Mouse (Mus musculus) lung, postnatal 0 days (tissue): ENCODE measurements at regions not wholly inside any gene's neighbourhood (a gene's known extent, or its start where the extent isn't known, plus 50 kb on each side); places are given as distances from the start of the nearest gene placed in this dataset.

ENCODE experiments used
- ATAC-seq: fragments of 200-750 bp; cut with Nextera tagmentation; 2 replicates; pipeline ENCODE4 v1.8.0; 2017; ENCODE audit warnings: moderate library complexity
- DNase-seq: peaks from one replicate; pipeline ENCODE4 v3.0.0-alpha.2; 2016; ENCODE audit warnings: low spot score
- H3K27ac ChIP-seq: fragments of 300-500 bp; sonication (generic); 2 replicates; pipeline ENCODE4 v1.5.1; 2014; ENCODE audit warnings: antibody characterized with exemption, mild to moderate bottlenecking, low read length, mixed read lengths
- H3K27me3 ChIP-seq: fragments of 300-500 bp; sonication (generic); replicated peaks from 2 replicates; pipeline ENCODE4 v1.6.1; 2014; ENCODE audit warnings: low read length, mixed read lengths; ENCODE audit not compliant: insufficient read depth
- H3K36me3 ChIP-seq: fragments of 300-500 bp; sonication (generic); 2 replicates; pipeline ENCODE4 v1.6.1; 2014; ENCODE audit warnings: low read length, mixed read lengths; ENCODE audit not compliant: insufficient read depth
- H3K4me1 ChIP-seq: fragments of 300-500 bp; sonication (generic); 2 replicates; pipeline ENCODE4 v1.6.1; 2014; ENCODE audit warnings: antibody characterized with exemption, low read depth, low read length, mixed read lengths; ENCODE audit not compliant: insufficient read depth
- H3K4me2 ChIP-seq: fragments of 300-500 bp; sonication (generic); replicated peaks from 2 replicates; pipeline ENCODE4 v1.6.1; 2014; ENCODE audit warnings: low read depth, mild to moderate bottlenecking, low read length, moderate library complexity, mixed read lengths
- H3K4me3 ChIP-seq: fragments of 300-500 bp; sonication (generic); 2 replicates; pipeline ENCODE4 v1.5.1; 2014; ENCODE audit warnings: low read depth, low read length
- H3K9ac ChIP-seq: fragments of 300-500 bp; sonication (generic); replicated peaks from 2 replicates; pipeline ENCODE4 v1.6.1; 2014; ENCODE audit warnings: low read depth, mild to moderate bottlenecking
- H3K9me3 ChIP-seq: fragments of 300-500 bp; sonication (generic); 2 replicates; pipeline ENCODE4 v1.6.1; 2016; ENCODE audit warnings: low read length, mixed read lengths
- CTCF ChIP-seq: IDR thresholded peaks from 2 replicates; pipeline ENCODE4 v1.5.1; 2016; ENCODE audit warnings: antibody characterized with exemption, mild to moderate bottlenecking
- EP300 ChIP-seq: IDR thresholded peaks from 2 replicates; pipeline ENCODE4 v1.6.1; 2016; ENCODE audit warnings: antibody characterized with exemption, mild to moderate bottlenecking, control low read depth
- WGBS: fragments of 180-500 bp; shearing (Covaris S2); extraction: QIAGEN DNeasy Blood & Tissue Kit; methylation state at CpG from one replicate; pipeline ENCODE4 v1.1.7; 2014; 5-methylcytosine and 5-hydroxymethylcytosine counted together

DNA sequence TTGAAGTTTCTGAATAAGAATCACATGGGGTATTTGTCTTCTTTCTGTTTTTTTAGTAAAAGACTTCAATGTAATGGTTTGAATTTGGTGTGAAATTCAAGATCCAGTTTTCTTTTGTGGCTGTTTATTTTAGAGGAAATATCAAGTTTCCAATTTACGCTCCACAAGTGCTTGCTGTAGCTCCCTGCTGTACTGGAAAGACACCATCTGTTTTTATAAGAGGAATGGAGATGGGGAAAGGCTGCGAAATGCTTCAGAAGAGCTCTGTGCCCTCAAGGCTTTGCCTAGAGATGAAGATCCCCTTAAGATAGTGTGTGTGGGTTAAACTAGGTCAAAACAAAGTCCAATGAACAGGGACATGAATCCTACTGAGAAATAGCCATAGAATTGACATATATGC, 618.5 kb upstream of the Klf6 start:
- Histone ChIP-seq H3K27me3 (no peaks in the 10 kb centered on the region), H3K4me2 (no peak overlapping the region), H3K9me3 (no peaks in the 10 kb centered on the region), H3K4me3 (no peak overlapping the region), H3K36me3 (no peaks in the 10 kb centered on the region), H3K4me1 (no peaks in the 10 kb centered on the region), H3K9ac (no peak overlapping the region), H3K27ac (no peak overlapping the region)
- TF ChIP-seq EP300 (no peak), CTCF (no peak)
- no peak for DNase-seq
- ATAC-seq, result no peak
- WGBS, result 68% methylated on average over 2 of the region's 2 CpGs

- Histone ChIP-seq H3K36me3 (no peaks in the 10 kb centered on the region), H3K9ac (no peak overlapping the region), H3K9me3 (no peaks in the 10 kb centered on the region), H3K27me3 (no peaks in the 10 kb centered on the region), H3K4me3 (no peak overlapping the region), H3K4me1 (no peaks in the 10 kb centered on the region), H3K27ac (no peak overlapping the region), H3K4me2 (no peak overlapping the region)
- peak; percentile 73 for ATAC-seq
- 0 out of 2 replicates have a peak, but pooled peaks have one; percentile 22 for TF ChIP-seq EP300
- TF ChIP-seq CTCF, result no peak
- WGBS, result 33% methylated on average over 3 of the region's 3 CpGs
- DNase-seq, result peak; percentile 72
These were observed 612.5 kb upstream of the Klf6 start for GRCm38 (mm10) chr13:5248671-5249391.

DNA sequence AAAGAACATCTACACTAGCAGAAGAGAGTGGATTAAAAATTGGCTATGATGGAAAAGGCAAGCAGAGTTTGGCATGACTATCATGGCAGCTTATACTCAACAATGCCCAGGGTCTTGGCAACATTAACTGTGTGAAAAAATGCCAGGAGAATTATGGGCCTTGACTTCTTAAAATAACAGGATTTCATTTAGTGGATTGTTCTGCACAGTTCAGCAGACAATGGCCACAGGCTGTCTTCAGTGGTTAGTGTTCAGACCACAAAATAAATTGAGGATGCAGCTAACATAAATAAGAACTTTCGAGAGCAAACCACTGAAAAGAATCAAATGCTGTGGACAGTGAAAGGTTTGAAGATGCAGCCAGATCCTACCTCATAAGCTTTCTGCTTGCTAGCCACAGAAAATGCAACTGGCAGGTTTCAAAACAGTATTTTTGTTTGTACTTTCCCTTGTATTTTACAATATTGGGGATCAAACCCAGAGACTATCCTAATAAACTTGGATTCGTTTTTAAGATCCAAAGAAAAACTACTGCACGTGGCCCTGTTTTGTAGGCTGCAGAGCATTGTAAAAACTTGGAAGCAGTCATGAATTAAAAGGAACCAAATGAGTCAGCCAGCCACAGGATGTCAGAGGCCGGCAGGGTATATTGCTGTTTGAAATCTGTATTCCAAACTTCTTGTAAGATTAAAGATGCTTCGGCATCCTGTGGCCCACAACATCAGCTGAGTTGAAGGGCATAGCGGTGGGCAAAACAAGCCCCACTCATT, 603.2 kb upstream of the Klf6 start:
- Histone ChIP-seq H3K36me3 (no peaks in the 10 kb centered on the region), H3K4me2 (no peak overlapping the region), H3K4me1 (no peaks in the 10 kb centered on the region), H3K9ac (no peak overlapping the region), H3K27me3 (no peaks in the 10 kb centered on the region), H3K4me3 (no peak overlapping the region), H3K27ac (no peak overlapping the region), H3K9me3 (no peaks in the 10 kb centered on the region)
- no peak for ATAC-seq
- 70% methylated on average over 6 of the region's 6 CpGs for WGBS
- DNase-seq, result no peak
- TF ChIP-seq EP300, result no peak
- no peak for TF ChIP-seq CTCF

- 79% methylated on average over 3 of the region's 3 CpGs for WGBS
- no peak for TF ChIP-seq EP300
- no peak for TF ChIP-seq CTCF
- ATAC-seq (no peak), DNase-seq (no peak)
- no peaks in the 10 kb centered on the region for H3K4me1 ChIP-seq
- no peak overlapping the region for H3K4me2 ChIP-seq
- no peak overlapping the region for H3K9ac ChIP-seq
- no peak overlapping the region for H3K4me3 ChIP-seq
- no peaks in the 10 kb centered on the region for H3K27me3 ChIP-seq
- H3K9me3 ChIP-seq, result no peaks in the 10 kb centered on the region
- H3K36me3 ChIP-seq, result no peaks in the 10 kb centered on the region
- H3K27ac ChIP-seq, result no peak overlapping the region
These were observed 601.5 kb upstream of the Klf6 start for GRCm38 (mm10) chr13:5259760-5260159.

GRCm38 (mm10) chr13:5272506-5273192, 588.6 kb upstream of the Klf6 start:
- Histone ChIP-seq H3K27me3 (no peaks in the 10 kb centered on the region), H3K9me3 (no peaks in the 10 kb centered on the region), H3K9ac (no peak overlapping the region), H3K27ac (no peak overlapping the region), H3K36me3 (no peaks in the 10 kb centered on the region), H3K4me3 (no peak overlapping the region), H3K4me2 (no peak overlapping the region), H3K4me1 (no peaks in the 10 kb centered on the region)
- TF ChIP-seq EP300 (no peak), CTCF (no peak)
- no peak for DNase-seq
- no peak for ATAC-seq
- 36% methylated on average over 1 of the region's 1 CpGs for WGBS

DNA sequence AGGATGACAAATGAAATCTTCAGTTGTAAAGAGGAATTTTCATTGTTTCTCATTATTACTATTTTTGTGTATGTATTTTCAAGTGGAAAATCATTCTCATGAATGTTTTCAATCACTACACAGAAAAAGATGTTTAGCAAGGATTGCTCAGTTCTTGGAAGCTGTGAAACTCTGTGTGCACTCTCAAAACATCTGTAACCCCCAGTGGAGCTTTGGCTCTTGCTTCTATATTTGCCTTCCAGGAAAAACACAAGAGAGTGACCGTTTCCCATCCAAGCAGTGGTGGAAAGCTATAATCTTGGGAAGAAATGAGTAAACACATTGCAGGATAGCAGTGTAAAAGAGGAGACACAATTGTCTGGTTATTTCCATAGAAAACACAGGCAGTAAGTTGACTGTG, 584.7 kb upstream of the Klf6 start:
- DNase-seq (peak; percentile 54), ATAC-seq (no peak)
- no peaks in the 10 kb centered on the region for H3K36me3 ChIP-seq
- no peaks in the 10 kb centered on the region for H3K9me3 ChIP-seq
- H3K4me1 ChIP-seq, result no peaks in the 10 kb centered on the region
- no peak for TF ChIP-seq EP300
- TF ChIP-seq CTCF, result no peak
- 46% methylated on average over 1 of the region's 1 CpGs for WGBS
- no peak overlapping the region for H3K4me2 ChIP-seq
- no peak overlapping the region for H3K4me3 ChIP-seq
- no peaks in the 10 kb centered on the region for H3K27me3 ChIP-seq
- H3K27ac ChIP-seq, result no peak overlapping the region
- H3K9ac ChIP-seq, result no peak overlapping the region
